Mouse (Mus musculus): ENCODE measurements around the gene Gm4187. TPM values are rescaled to one million over a fixed set of nuclear protein-coding genes. Genes with fewer than 3 reads are reported as not detected.
"Not testable (repeated sequence)": the region's sequence is repeated elsewhere in the genome, so short reads cannot be mapped to it uniquely, and the experiment has no call there.

Gene Gm4187
- not detected in 2 replicates for polyA plus RNA-seq (2016; fragmentation: Nextera tagmentation; extraction: Ambion mirVana)

GRCm38 (mm10) chr7:22329617-22330016 lies at the start of gene Gm4187:
Gm4187 (minus strand) TSS chr7:22329717.
- not testable (repeated sequence) for H3K36me3 ChIP-seq; H3K27me3 ChIP-seq; H3K4me1 ChIP-seq (replicated peaks); H3K9ac ChIP-seq (replicated peaks); H3K27ac ChIP-seq; H3K4me2 ChIP-seq; H3K9me3 ChIP-seq; H3K4me3 ChIP-seq (replicated peaks); ATAC-seq (ENCODE audit: insufficient number of reproducible peaks, insufficient read depth, low FRiP score, low TSS enrichment, low read depth)
- no CpG with 5 or more reads among the region's 2 CpGs for WGBS

- not testable (repeated sequence) for H3K4me2 ChIP-seq; H3K27me3 ChIP-seq; H3K9me3 ChIP-seq; H3K9ac ChIP-seq (replicated peaks); H3K27ac ChIP-seq; H3K4me1 ChIP-seq (replicated peaks); H3K36me3 ChIP-seq; ATAC-seq (ENCODE audit: insufficient number of reproducible peaks, insufficient read depth, low FRiP score, low TSS enrichment, low read depth); H3K4me3 ChIP-seq (replicated peaks)
- WGBS: no CpG with 5 or more reads among the region's 1 CpGs
These were observed 41.4 kb upstream of the Gm4187 start, which contains the start of gene Gm8660 for GRCm38 (mm10) chr7:22370939-22371338. Gm8660 (minus strand) TSS chr7:22371039.

Other genes starting within 250 kb of the Gm4187 start
- not detected in 2 replicates for gene Gm16451, start 211.5 kb downstream of the Gm4187 start, polyA plus RNA-seq (2016; fragmentation: Nextera tagmentation; extraction: Ambion mirVana)
- gene Gm10666, start 195.0 kb downstream of the Gm4187 start, polyA plus RNA-seq (2016; fragmentation: Nextera tagmentation; extraction: Ambion mirVana): not detected in 2 replicates
- not detected in 2 replicates for gene Vmn1r142, start 165.7 kb downstream of the Gm4187 start, polyA plus RNA-seq (2016; fragmentation: Nextera tagmentation; extraction: Ambion mirVana)
- gene Vmn1r143, start 140.3 kb downstream of the Gm4187 start, polyA plus RNA-seq (2016; fragmentation: Nextera tagmentation; extraction: Ambion mirVana): not detected in 2 replicates
- gene Gm8653, start 128.5 kb downstream of the Gm4187 start, polyA plus RNA-seq (2016; fragmentation: Nextera tagmentation; extraction: Ambion mirVana): not detected in 2 replicates
- not detected in 2 replicates for gene Gm8453, start 100.2 kb downstream of the Gm4187 start, polyA plus RNA-seq (2016; fragmentation: Nextera tagmentation; extraction: Ambion mirVana)
- not detected in 2 replicates for gene Gm8660, start 41.3 kb upstream of the Gm4187 start, polyA plus RNA-seq (2016; fragmentation: Nextera tagmentation; extraction: Ambion mirVana)
- gene Vmn1r148, start 83.9 kb upstream of the Gm4187 start, polyA plus RNA-seq (2016; fragmentation: Nextera tagmentation; extraction: Ambion mirVana): not detected in 2 replicates
- not detected in 2 replicates for gene Vmn1r149, start 108.5 kb upstream of the Gm4187 start, polyA plus RNA-seq (2016; fragmentation: Nextera tagmentation; extraction: Ambion mirVana)
- gene Gm10665, start 134.4 kb upstream of the Gm4187 start, polyA plus RNA-seq (2016; fragmentation: Nextera tagmentation; extraction: Ambion mirVana): not detected in 2 replicates
- gene Vmn1r151, start 170.0 kb upstream of the Gm4187 start, polyA plus RNA-seq (2016; fragmentation: Nextera tagmentation; extraction: Ambion mirVana): not detected in 2 replicates
- gene Vmn1r152, start 193.2 kb upstream of the Gm4187 start, polyA plus RNA-seq (2016; fragmentation: Nextera tagmentation; extraction: Ambion mirVana): not detected in 2 replicates
- gene Gm8677, start 205.2 kb upstream of the Gm4187 start, polyA plus RNA-seq (2016; fragmentation: Nextera tagmentation; extraction: Ambion mirVana): not detected in 2 replicates
- not detected in 2 replicates for gene Gm4201, start 235.6 kb upstream of the Gm4187 start, polyA plus RNA-seq (2016; fragmentation: Nextera tagmentation; extraction: Ambion mirVana)